Mouse (Mus musculus): ENCODE data around the gene Plekhm2. TPM values are rescaled to one million over a fixed set of nuclear protein-coding genes. Genes with fewer than 3 reads are reported as not detected.

Gene Plekhm2
- total and polyA plus RNA-seq, 3 experiments: 6.5 to 15.4 TPM; not detected in 1

DNA sequence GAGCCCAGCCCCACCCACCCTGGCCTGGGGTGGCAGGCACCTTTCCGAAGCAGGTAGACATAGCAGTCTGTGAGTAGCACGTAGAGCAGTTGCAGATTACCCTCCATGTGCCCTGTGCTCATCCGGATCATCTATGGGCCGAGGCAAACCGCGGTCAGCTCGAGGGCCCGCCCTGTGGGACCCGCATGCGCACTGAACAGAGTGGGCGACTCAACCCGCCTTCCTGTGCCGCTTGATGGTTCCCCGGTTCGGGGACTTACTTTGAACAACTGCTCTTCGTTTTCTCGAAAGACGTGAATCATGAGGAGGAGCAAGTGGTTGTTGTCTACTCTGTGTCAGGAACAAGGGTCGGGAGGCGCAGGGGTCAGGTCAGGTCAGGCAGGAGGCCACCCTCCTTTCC, 33.4 kb downstream of the Plekhm2 start:
- Histone ChIP-seq H3K9me3 (replicated peaks; ENCODE audit: insufficient read depth, low read length) (no peaks in the 10 kb centered on the region), H3K36me3 (ENCODE audit: control insufficient read depth in 1 of 2, insufficient read depth in 2 of 2, low read length in 2 of 2) (peaks cover 0 to 1% of the 10 kb centered on the region in 2 experiments; a peak in 1 of 4 replicates), H3K4me3 (ENCODE audit: control insufficient read depth in 1 of 2, insufficient read depth in 1 of 2, low read depth in 2 of 2, low read length in 2 of 2) (no peak overlapping the region), H3K9ac (ENCODE audit: control insufficient read depth, low read depth, low read length, poor library complexity, severe bottlenecking) (no peak overlapping the region), H3K4me1 (ENCODE audit: control insufficient read depth in 1 of 2, insufficient read depth in 2 of 2, low read length in 2 of 2) (no peaks in the 10 kb centered on the region), H3K79me2 (ENCODE audit: control insufficient read depth, insufficient read depth, low read length, poor library complexity) (no peaks in the 10 kb centered on the region), H3K27me3 (ENCODE audit: control insufficient read depth in 1 of 2, insufficient read depth in 2 of 2, low read length in 2 of 2) (no peaks in the 10 kb centered on the region), H3K27ac (ENCODE audit: control insufficient read depth, low read depth, low read length) (no peak overlapping the region)
- no peak for TF ChIP-seq POLR2AphosphoS5 (IDR thresholded peaks at IDR 0.05; ENCODE audit: borderline replicate concordance, low read depth, low read length)
- DNase-seq (ENCODE audit: low read depth, low spot score): no peak

DNA sequence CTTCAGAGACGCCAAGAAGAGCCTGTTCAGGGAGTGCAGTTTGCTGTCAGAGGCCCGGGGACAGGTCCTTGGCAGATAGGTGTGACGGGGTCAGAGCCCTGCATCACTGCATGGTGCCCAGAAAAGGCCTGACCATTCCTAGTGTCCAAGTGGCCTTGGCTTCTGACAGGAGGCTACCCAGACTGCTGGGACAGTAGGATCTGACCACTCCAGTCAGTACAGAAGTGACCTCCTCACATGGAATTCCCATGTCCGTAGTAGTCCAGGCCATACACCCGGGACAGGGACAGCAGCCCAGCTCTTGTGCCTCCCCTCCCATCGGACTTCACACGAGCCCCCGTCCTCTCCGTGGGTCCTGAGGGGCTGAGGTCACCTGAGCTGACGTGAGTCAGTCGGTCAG, 34.7 kb downstream of the Plekhm2 start:
- no peaks in the 10 kb centered on the region for H3K4me1 ChIP-seq (ENCODE audit: control insufficient read depth in 1 of 2, insufficient read depth in 2 of 2, low read length in 2 of 2)
- H3K36me3 ChIP-seq (ENCODE audit: control insufficient read depth in 1 of 2, insufficient read depth in 2 of 2, low read length in 2 of 2): peaks cover 0 to 1% of the 10 kb centered on the region in 2 experiments; a peak in 1 of 4 replicates
- no peak overlapping the region for H3K4me3 ChIP-seq (ENCODE audit: control insufficient read depth in 1 of 2, insufficient read depth in 1 of 2, low read depth in 2 of 2, low read length in 2 of 2)

DNA sequence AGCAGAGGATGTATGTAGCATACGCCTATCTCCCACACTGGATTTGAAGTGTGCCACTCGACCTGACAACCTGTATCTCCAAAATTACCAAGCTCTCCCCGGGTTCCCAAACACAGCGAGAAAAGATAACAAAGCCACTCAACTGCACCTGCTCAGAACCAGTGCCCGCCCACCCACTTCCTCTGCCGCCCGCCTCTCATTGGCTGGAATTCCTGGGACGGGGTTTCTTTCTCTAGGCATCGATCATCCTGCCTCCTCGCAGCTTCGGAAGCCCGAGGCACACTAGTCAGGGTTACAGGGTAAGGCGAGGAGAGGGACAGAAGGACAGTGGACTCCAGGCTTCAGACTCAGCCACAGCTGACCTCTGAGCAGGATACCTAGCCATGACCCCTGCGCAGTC, 36.0 kb downstream of the Plekhm2 start:
- DNase-seq (ENCODE audit: low read depth, low spot score): no peak
- no peaks in the 10 kb centered on the region for H3K4me1 ChIP-seq (ENCODE audit: control insufficient read depth in 1 of 2, insufficient read depth in 2 of 2, low read length in 2 of 2)
- no peak overlapping the region for H3K4me3 ChIP-seq (ENCODE audit: control insufficient read depth in 1 of 2, insufficient read depth in 1 of 2, low read depth in 2 of 2, low read length in 2 of 2)
- TF ChIP-seq USF2 (IDR thresholded peaks at IDR 0.05; ENCODE audit: borderline replicate concordance in 1 of 2, insufficient read depth in 1 of 2, low read depth in 1 of 2, low read length in 2 of 2): no peak
- TF ChIP-seq ELF1 (IDR thresholded peaks at IDR 0.05; ENCODE audit: low read depth, low read length): no peak
- TF ChIP-seq GATA1 (IDR thresholded peaks at IDR 0.05; ENCODE audit: low read depth, low read length): no peak
- no peak for TF ChIP-seq POLR2AphosphoS5 (IDR thresholded peaks at IDR 0.05; ENCODE audit: borderline replicate concordance, low read depth, low read length)
- no peak for TF ChIP-seq EP300 (IDR thresholded peaks at IDR 0.05; ENCODE audit: low read depth in 1 of 2, low read length in 2 of 2)
- no peak for TF ChIP-seq POLR2A (IDR thresholded peaks at IDR 0.05; ENCODE audit: control insufficient read depth in 1 of 2, insufficient read depth in 1 of 2, low read depth in 1 of 2, low read length in 2 of 2, poor library complexity in 1 of 2)
- no peak for TF ChIP-seq GABPA (IDR thresholded peaks at IDR 0.05; ENCODE audit: low read depth, low read length)
- TF ChIP-seq JUND (IDR thresholded peaks at IDR 0.05; ENCODE audit: low read depth, low read length): no peak
- TF ChIP-seq ZMIZ1 (IDR thresholded peaks at IDR 0.05; ENCODE audit: low read depth, low read length): no peak
- no peak for TF ChIP-seq ETS1 (IDR thresholded peaks at IDR 0.05; ENCODE audit: low read depth, low read length)
- TF ChIP-seq MYC (IDR thresholded peaks at IDR 0.05; ENCODE audit: low read depth, low read length): no peak
- no peak for TF ChIP-seq CTCF (IDR thresholded peaks at IDR 0.05 in 2 of 3, conservative IDR thresholded peaks at IDR 0.05 in 1 of 3; ENCODE audit: control insufficient read depth in 1 of 3, insufficient read depth in 1 of 3, low read depth in 2 of 3, low read length in 3 of 3, poor library complexity in 1 of 3, severe bottlenecking in 1 of 3)
- no peak for TF ChIP-seq UBTF (IDR thresholded peaks at IDR 0.05; ENCODE audit: borderline replicate concordance, insufficient read depth, low read depth, low read length)
- no peak for TF ChIP-seq RCOR1 (IDR thresholded peaks at IDR 0.05; ENCODE audit: low read depth, low read length)
- TF ChIP-seq HCFC1 (IDR thresholded peaks at IDR 0.05; ENCODE audit: low read depth, low read length): no peak
- no peak for TF ChIP-seq USF1 (IDR thresholded peaks at IDR 0.05; ENCODE audit: low read depth, low read length)
- no peak for TF ChIP-seq NRF1 (IDR thresholded peaks at IDR 0.05; ENCODE audit: insufficient read depth, low read depth, low read length, poor library complexity, severe bottlenecking)
- no peak for TF ChIP-seq ZNF384 (IDR thresholded peaks at IDR 0.05; ENCODE audit: low read depth, low read length)
- TF ChIP-seq SMC3 (IDR thresholded peaks at IDR 0.05; ENCODE audit: low read depth, low read length): no peak
- H3K36me3 ChIP-seq (ENCODE audit: control insufficient read depth in 1 of 2, insufficient read depth in 2 of 2, low read length in 2 of 2): peaks cover 0 to 1% of the 10 kb centered on the region in 2 experiments; a peak in 1 of 4 replicates
- H3K79me2 ChIP-seq (ENCODE audit: control insufficient read depth, insufficient read depth, low read length, poor library complexity): no peaks in the 10 kb centered on the region
- no peak overlapping the region for H3K9ac ChIP-seq (ENCODE audit: control insufficient read depth, low read depth, low read length, poor library complexity, severe bottlenecking)
- no peaks in the 10 kb centered on the region for H3K27me3 ChIP-seq (ENCODE audit: control insufficient read depth in 1 of 2, insufficient read depth in 2 of 2, low read length in 2 of 2)
- H3K27ac ChIP-seq (ENCODE audit: control insufficient read depth, low read depth, low read length): no peak overlapping the region
- no peaks in the 10 kb centered on the region for H3K9me3 ChIP-seq (replicated peaks; ENCODE audit: insufficient read depth, low read length)

More for the DNA sequence above, 34.7 kb downstream of the Plekhm2 start:
- no peaks in the 10 kb centered on the region for H3K27me3 ChIP-seq (ENCODE audit: control insufficient read depth in 1 of 2, insufficient read depth in 2 of 2, low read length in 2 of 2)
- no peak overlapping the region for H3K27ac ChIP-seq (ENCODE audit: control insufficient read depth, low read depth, low read length)
- H3K9ac ChIP-seq (ENCODE audit: control insufficient read depth, low read depth, low read length, poor library complexity, severe bottlenecking): no peak overlapping the region
- no peaks in the 10 kb centered on the region for H3K79me2 ChIP-seq (ENCODE audit: control insufficient read depth, insufficient read depth, low read length, poor library complexity)
- TF ChIP-seq MYC (IDR thresholded peaks at IDR 0.05; ENCODE audit: low read depth, low read length) (no peak), ZKSCAN1 (IDR thresholded peaks at IDR 0.05; ENCODE audit: low read depth, low read length) (no peak), TCF12 (IDR thresholded peaks at IDR 0.05; ENCODE audit: low read depth, low read length) (no peak), ETS1 (IDR thresholded peaks at IDR 0.05; ENCODE audit: low read depth, low read length) (no peak), TBP (IDR thresholded peaks at IDR 0.05; ENCODE audit: low read depth, low read length) (no peak), ZNF384 (IDR thresholded peaks at IDR 0.05; ENCODE audit: low read depth, low read length) (no peak), MAX (IDR thresholded peaks at IDR 0.05; ENCODE audit: low read length) (no peak), KAT2A (conservative IDR thresholded peaks at IDR 0.05; ENCODE audit: low read depth, low read length) (no peak), POLR2AphosphoS5 (IDR thresholded peaks at IDR 0.05; ENCODE audit: borderline replicate concordance, low read depth, low read length) (no peak), BHLHE40 (IDR thresholded peaks at IDR 0.05; ENCODE audit: borderline replicate concordance, low read depth, low read length) (no peak), USF1 (IDR thresholded peaks at IDR 0.05; ENCODE audit: low read depth, low read length) (no peak), MEF2A (IDR thresholded peaks at IDR 0.05; ENCODE audit: extremely low read depth, insufficient replicate concordance, low read depth, low read length, poor library complexity, severe bottlenecking) (no peak), JUND (IDR thresholded peaks at IDR 0.05; ENCODE audit: low read depth, low read length) (no peak), SMC3 (IDR thresholded peaks at IDR 0.05; ENCODE audit: low read depth, low read length) (no peak), MXI1 (IDR thresholded peaks at IDR 0.05; ENCODE audit: low read depth, low read length) (no peak), CHD2 (IDR thresholded peaks at IDR 0.05; ENCODE audit: low read length) (no peak), MAZ (IDR thresholded peaks at IDR 0.05; ENCODE audit: low read depth, low read length) (no peak)
- no peaks in the 10 kb centered on the region for H3K9me3 ChIP-seq (replicated peaks; ENCODE audit: insufficient read depth, low read length)
- no peak for DNase-seq (ENCODE audit: low read depth, low spot score)

All from MEL (cell line).